ENCODE assay signal across 8 mouse cellular contexts in the genomic region with DNA sequence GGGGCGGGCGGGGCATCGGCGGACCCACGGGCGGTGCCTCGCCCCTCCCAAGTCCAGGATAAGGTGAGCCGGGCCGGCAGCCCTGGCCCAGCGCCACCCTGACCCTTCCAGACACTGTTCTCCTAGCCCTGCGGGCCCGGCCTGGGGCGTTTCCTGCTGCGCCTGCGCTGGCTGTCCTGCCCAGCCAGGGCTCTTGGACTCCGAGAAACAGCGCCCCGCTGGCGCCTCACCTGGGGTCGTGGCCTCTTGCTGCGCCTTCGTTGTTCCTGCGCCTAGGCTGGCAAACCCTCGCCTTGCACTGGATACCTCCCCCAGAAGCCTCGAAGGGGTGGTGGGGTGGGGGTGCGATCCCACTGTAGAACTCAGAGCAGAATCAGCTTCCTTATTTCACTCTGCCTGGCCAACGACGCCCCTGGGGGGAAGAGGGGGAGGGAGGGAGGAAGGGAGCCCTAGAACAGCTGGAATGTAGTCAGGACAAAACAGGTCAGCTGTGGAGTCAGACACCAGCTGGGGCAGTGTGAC. TPM values are rescaled to one million over a fixed set of nuclear protein-coding genes. Genes with fewer than 3 reads are reported as not detected.
DNase-seq lines count a peak whose midpoint lies in the region; ATAC-seq lines count a peak whose summit lies in the region.

Gene Fut4, minus strand, starts transcription at position 393 of the 522 bp plus-strand sequence.

- intact Hi-C loops in heart, postnatal 14 days (cut with DNase I): no loop called here

- H3K36me3 ChIP-seq in forebrain, embryonic 12.5 days (replicated peaks): no peaks in the 10 kb centered on the region

- H3K27ac ChIP-seq in forebrain, embryonic 12.5 days: no peak within 1 kb of the TSS

- peaks cover 12% of the 10 kb centered on the region for H3K4me1 ChIP-seq in forebrain, embryonic 12.5 days

- H3K9me3 ChIP-seq in forebrain, embryonic 12.5 days: no peaks in the 10 kb centered on the region

- H3K4me2 ChIP-seq in forebrain, embryonic 12.5 days: peak within 1 kb of the TSS; percentile 78

- ATAC-seq in forebrain, embryonic 12.5 days (ENCODE audit: low FRiP score): peak; percentile 45
- peak; percentile 62 for ATAC-seq in megakaryocyte-erythroid progenitor cell, adult 5-6 weeks (replicated peaks; ENCODE audit: low FRiP score, low TSS enrichment, poor library complexity, severe bottlenecking)

- WGBS in forebrain, embryonic 12.5 days: 2% methylated on average over 25 of the region's 28 CpGs

- H3K27me3 ChIP-seq in forebrain, embryonic 12.5 days: peaks cover 40% of the 10 kb centered on the region

- H3K4me3 ChIP-seq in forebrain, embryonic 12.5 days (replicated peaks): peak within 1 kb of the TSS; percentile 46

- H3K9ac ChIP-seq in forebrain, embryonic 12.5 days: peak within 1 kb of the TSS; percentile 60

- DNase-seq in layer of hippocampus, postnatal 36 days: peak; percentile 11 to 15
- no peak for DNase-seq in layer of hippocampus, adult 8-10 months (ENCODE audit: low spot score in 2 of 2)
- DNase-seq in heart, postnatal 14 days: peak; percentile 68 to 69
- DNase-seq in kidney, postnatal 4 days: peak; percentile 72 to 84
- DNase-seq in spleen, postnatal 4 days (ENCODE audit: low spot score in 2 of 2): peak; percentile 26 to 74
- no peak for DNase-seq in frontal cortex, postnatal 14 days (ENCODE audit: low spot score in 2 of 2)

RNA-seq across cellular contexts. Expression of gene Fut4, which starts in this region (rescaled TPM):
- total RNA-seq in layer of hippocampus, postnatal 36 days (2021): under 1 TPM; 0.15 to 0.18 TPM
- under 1 TPM; 0.10 to 0.41 (median 0.17) TPM for total RNA-seq in layer of hippocampus, adult 8-10 months (2022)
- polyA plus RNA-seq in forebrain, embryonic 12.5 days (2016; fragmentation: Nextera tagmentation; extraction: Ambion mirVana): 1.5 TPM in 2 replicates
- total RNA-seq in heart, postnatal 14 days (2021): under 1 TPM; 0.68 to 0.69 TPM
- 0.48 and 0.72 TPM in 2 replicates for total RNA-seq in megakaryocyte-erythroid progenitor cell, adult 5-6 weeks (2014; fragmentation: Nextera tagmentation)
- total RNA-seq in megakaryocyte-erythroid progenitor cell, adult 5-6 weeks (2017): 0.57 and 1.1 TPM in 2 replicates

Comparison
In these comparisons a context has a peak if more than half of its experiments do, and no peak if none do; other contexts are left out.
1. Peak in DNase-seq in layer of hippocampus, postnatal 36 days; RNA of the gene not detected or under 1 TPM.
2. Peak in DNase-seq in heart, postnatal 14 days; RNA of the gene not detected or under 1 TPM.
3. DNase-seq: peak in kidney, postnatal 4 days (2 of 2) and spleen, postnatal 4 days (2 of 2); none in layer of hippocampus, adult 8-10 months (0 of 2) and frontal cortex, postnatal 14 days (0 of 2).